Mouse (Mus musculus) heart, embryonic 11.5 days (tissue): ENCODE measurements around the gene Nop53. TPM values are rescaled to one million over a fixed set of nuclear protein-coding genes. Genes with fewer than 3 reads are reported as not detected.

Source experiments
- ATAC-seq: fragments of 200-750 bp; cut with Nextera tagmentation; replicated peaks from 2 replicates; pipeline ENCODE4 v1.8.0; 2017; ENCODE audit warnings: moderate library complexity; ENCODE audit not compliant: insufficient number of reproducible peaks, low FRiP score, low TSS enrichment
- H3K27ac ChIP-seq: fragments of 300-500 bp; sonication (generic); 2 replicates; pipeline ENCODE4 v1.5.1; 2014; ENCODE audit warnings: mild to moderate bottlenecking, low read depth, low read length
- H3K27me3 ChIP-seq: fragments of 300-500 bp; sonication (generic); 2 replicates; pipeline ENCODE4 v1.6.1; 2014; ENCODE audit warnings: mild to moderate bottlenecking, low read length, mixed read lengths; ENCODE audit not compliant: control insufficient read depth, insufficient read depth
- H3K36me3 ChIP-seq: fragments of 300-500 bp; sonication (generic); 2 replicates; pipeline ENCODE4 v1.6.1; 2014; ENCODE audit warnings: mild to moderate bottlenecking, low read length, moderate library complexity, mixed read lengths; ENCODE audit not compliant: control insufficient read depth, insufficient read depth
- H3K4me1 ChIP-seq: fragments of 300-500 bp; sonication (generic); 2 replicates; pipeline ENCODE4 v1.6.1; 2014; ENCODE audit warnings: low read length; ENCODE audit not compliant: control insufficient read depth, insufficient read depth
- H3K4me2 ChIP-seq: fragments of 300-500 bp; sonication (generic); 2 replicates; pipeline ENCODE4 v1.6.1; 2014; ENCODE audit warnings: mild to moderate bottlenecking, moderate library complexity
- H3K4me3 ChIP-seq: fragments of 300-500 bp; sonication (generic); 2 replicates; pipeline ENCODE4 v1.5.1; 2014; ENCODE audit warnings: low read depth, low read length
- H3K9ac ChIP-seq: fragments of 300-500 bp; sonication (generic); 2 replicates; pipeline ENCODE4 v1.6.1; 2014; ENCODE audit warnings: mild to moderate bottlenecking, low read depth, low read length, moderate library complexity
- H3K9me3 ChIP-seq: fragments of 300-500 bp; sonication (generic); replicated peaks from 2 replicates; pipeline ENCODE4 v1.6.1; 2016; ENCODE audit warnings: low read length; ENCODE audit not compliant: control insufficient read depth
- WGBS: fragments of 180-500 bp; shearing (Covaris S2); extraction: QIAGEN DNeasy Blood & Tissue Kit; methylation state at CpG from one replicate; pipeline ENCODE4 v1.1.7; 2014; ENCODE audit not compliant: insufficient replicate concordance; 5-methylcytosine and 5-hydroxymethylcytosine counted together
- polyA plus RNA-seq: library from polyadenylated mRNA; unstranded; fragments of >200 nt; fragmentation: Nextera tagmentation; extraction: Ambion mirVana; gene quantifications from 2 replicates; pipeline ENCODE4 v1.2.1, GENCODE M21; 2014

The Nop53 gene
- polyA plus RNA-seq, 1 experiment from 2014 or later = 130 TPM

DNA sequence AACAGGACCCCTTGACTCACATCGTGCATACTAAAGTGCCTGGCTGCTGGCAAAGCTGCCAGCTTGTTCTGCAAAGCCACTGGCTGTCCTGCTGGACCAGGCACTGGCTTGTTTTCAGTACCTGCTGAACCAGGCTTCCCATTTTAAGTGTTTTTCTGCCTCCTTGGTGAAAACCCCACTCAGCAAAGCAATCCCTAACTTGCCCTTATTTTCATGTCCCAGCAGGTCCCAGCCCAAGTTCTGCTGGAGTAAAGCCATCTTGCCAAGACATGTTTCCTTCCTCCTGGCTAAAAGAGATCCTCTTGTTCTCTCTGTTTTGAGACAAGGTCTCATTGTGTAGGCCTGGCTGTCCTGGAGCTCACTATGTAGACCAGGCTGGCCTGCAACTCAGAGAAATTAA is 1.6 kb downstream of the Nop53 start:
- 100% methylated on average over 1 of the region's 1 CpGs for WGBS
- Histone ChIP-seq H3K4me3 (no peak overlapping the region), H3K36me3 (peaks cover 38% of the 10 kb centered on the region), H3K9me3 (no peaks in the 10 kb centered on the region), H3K4me2 (peak overlapping the region; percentile 84), H3K4me1 (peaks cover 12% of the 10 kb centered on the region), H3K27ac (no peak overlapping the region), H3K9ac (no peak overlapping the region), H3K27me3 (no peaks in the 10 kb centered on the region)
- no peak for ATAC-seq

DNA sequence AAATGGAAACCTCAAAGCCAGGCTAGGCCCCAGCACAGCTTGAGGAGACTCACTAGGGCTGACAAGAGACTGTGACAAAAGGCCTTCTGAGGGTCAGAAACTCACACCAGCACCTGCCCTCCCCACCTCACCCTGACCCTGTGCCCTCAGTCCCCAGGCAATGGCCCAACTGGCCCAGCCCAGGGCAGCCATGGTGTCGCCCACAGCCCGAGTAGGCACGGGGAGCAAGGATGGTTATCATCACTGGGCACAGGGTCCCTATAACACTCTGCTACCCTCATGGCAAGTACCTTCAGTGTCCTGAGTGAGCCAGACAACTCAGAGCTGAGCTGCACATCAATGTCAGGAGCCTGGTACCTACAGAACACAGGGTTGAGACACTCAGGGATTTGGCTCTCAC is 7.3 kb downstream of the Nop53 start:
- Histone ChIP-seq H3K9me3 (no peaks in the 10 kb centered on the region), H3K27ac (no peak overlapping the region), H3K27me3 (no peaks in the 10 kb centered on the region), H3K4me1 (no peaks in the 10 kb centered on the region), H3K9ac (no peak overlapping the region), H3K4me3 (no peak overlapping the region), H3K36me3 (peaks cover 67% of the 10 kb centered on the region), H3K4me2 (no peak overlapping the region)
- no peak for ATAC-seq
- WGBS = 97% methylated on average over 3 of the region's 3 CpGs

DNA sequence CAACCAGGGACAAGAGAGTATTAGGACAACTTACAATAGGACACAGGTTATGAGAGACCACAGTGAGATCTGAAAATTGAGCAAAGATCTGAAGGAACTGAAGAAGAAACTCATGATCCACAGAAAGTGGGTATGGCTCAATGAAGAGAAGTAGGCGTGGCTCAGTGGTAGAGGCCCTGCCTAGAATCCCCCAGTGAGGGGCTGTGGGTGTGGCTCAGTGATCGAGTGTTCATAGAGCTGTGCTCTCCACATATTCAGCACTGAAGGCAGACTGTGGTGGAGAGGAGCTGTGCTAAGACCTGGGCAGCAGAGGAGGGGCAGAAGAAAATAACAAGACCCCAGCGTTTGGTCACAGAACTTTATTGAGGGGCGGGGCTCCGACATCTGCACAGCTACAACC is 8.4 kb downstream of the Nop53 start:
- WGBS = 82% methylated on average over 5 of the region's 5 CpGs

DNA sequence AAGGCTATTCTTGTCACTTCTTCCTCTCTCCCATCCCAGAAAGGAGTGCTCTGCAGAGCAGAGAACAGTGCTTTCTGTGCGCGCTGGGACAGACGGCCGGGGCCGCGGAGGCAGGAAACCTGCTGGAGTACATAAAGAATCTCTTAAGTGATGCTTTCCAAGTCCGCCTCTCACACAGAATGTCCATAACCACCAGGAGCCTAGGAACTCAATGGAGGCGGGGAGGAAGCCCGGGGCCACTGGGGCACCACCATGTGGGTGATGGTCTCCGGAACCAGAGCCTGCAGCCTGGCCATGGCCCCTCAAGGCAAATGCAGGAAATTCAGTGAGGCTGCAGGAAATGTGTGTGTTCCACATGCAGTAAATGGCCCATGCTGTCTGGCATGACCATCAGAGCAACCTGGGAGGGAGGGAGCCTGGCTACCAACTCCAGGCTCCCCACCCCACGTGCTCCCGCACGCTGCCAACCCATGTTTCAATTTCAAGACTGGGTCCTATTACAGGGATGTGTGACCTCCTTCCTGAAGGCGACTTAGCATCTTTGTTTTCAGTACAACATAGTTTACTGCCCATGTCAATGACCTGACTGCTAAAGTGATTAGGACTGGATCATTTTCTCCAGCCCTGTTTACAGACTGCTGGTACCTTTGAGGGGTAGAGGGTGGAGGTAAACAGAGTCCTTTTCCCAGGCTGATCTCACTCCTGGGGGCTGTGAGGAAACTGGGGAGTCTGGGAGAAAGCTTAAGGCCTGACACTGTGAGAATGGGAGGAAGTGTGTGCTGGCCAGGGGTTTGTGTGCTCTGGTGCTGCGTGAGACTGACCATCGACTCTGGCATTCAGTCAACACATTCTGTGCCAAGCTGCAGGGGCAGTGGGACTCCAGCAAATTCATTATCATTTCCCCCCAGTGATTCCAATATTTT is 12.2 kb downstream of the Nop53 start:
- Histone ChIP-seq H3K27me3 (no peaks in the 10 kb centered on the region), H3K4me2 (no peak overlapping the region), H3K9me3 (no peaks in the 10 kb centered on the region), H3K4me1 (no peaks in the 10 kb centered on the region; the same call in 1 of the 2 replicates), H3K36me3 (peaks cover 23% of the 10 kb centered on the region), H3K4me3 (no peak overlapping the region), H3K9ac (no peak overlapping the region), H3K27ac (no peak overlapping the region)
- 46% methylated on average over 16 of the region's 16 CpGs for WGBS
- ATAC-seq = no peak

More for the DNA sequence above, 8.4 kb downstream of the Nop53 start:
- no peak overlapping the region for H3K4me3 ChIP-seq
- ATAC-seq = no peak
- H3K9me3 ChIP-seq = no peaks in the 10 kb centered on the region
- no peak overlapping the region for H3K27ac ChIP-seq
- no peaks in the 10 kb centered on the region for H3K27me3 ChIP-seq
- H3K36me3 ChIP-seq = peaks cover 58% of the 10 kb centered on the region
- no peaks in the 10 kb centered on the region for H3K4me1 ChIP-seq
- no peak overlapping the region for H3K4me2 ChIP-seq
- H3K9ac ChIP-seq = no peak overlapping the region

DNA sequence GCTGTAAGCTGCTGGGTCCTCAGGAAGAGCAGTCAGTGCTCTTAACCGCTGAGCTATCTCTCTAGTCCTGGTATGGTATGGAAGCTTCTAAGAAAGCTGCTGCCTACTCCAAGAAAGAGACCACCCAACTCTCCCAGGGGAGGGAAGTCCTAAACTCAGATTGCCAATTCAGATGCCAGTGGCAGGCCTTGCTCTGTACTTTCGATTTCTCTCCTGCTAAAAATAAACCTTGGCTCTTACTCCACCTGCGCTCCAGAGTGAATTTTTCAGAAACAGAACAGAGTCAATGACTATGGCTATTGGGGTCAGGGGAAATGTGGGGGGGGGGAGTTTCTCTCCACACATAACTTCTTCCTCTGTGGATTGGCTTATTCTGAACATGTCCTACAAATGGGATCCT is 14.2 kb downstream of the Nop53 start:
- Histone ChIP-seq H3K4me2 (no peak overlapping the region), H3K9ac (no peak overlapping the region), H3K27me3 (no peaks in the 10 kb centered on the region), H3K4me1 (no peaks in the 10 kb centered on the region; the same call in 1 of the 2 replicates), H3K9me3 (no peaks in the 10 kb centered on the region), H3K27ac (no peak overlapping the region), H3K36me3 (peaks cover 2% of the 10 kb centered on the region; the same call in 1 of the 2 replicates), H3K4me3 (no peak overlapping the region)
- WGBS = 47% methylated on average over 3 of the region's 3 CpGs
- ATAC-seq = no peak

DNA sequence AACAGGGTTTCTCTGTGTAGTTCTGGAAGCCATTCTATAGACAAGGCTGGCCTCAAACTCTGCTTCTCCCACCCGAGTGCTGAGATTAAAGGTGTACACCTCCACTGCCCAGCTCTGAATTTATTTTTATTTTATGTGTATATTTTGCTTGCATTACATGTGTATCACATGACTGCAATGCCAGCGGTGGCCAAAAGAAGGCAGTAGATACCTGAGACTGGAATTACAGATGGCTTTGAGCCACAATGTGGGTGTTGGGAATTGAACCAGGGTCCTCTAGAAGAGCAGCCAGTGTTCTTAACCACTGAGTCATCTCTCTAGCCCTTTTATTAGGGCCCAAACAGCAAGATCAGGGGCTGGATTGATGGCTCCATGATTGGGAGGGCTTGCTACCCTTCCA is 15.3 kb downstream of the Nop53 start:
- ATAC-seq = no peak
- Histone ChIP-seq H3K9ac (no peak overlapping the region), H3K27me3 (no peaks in the 10 kb centered on the region), H3K9me3 (no peaks in the 10 kb centered on the region), H3K27ac (no peak overlapping the region), H3K4me1 (no peaks in the 10 kb centered on the region; the same call in 1 of the 2 replicates), H3K36me3 (peaks cover 2% of the 10 kb centered on the region; the same call in 1 of the 2 replicates), H3K4me3 (no peak overlapping the region), H3K4me2 (no peak overlapping the region)
- 56% methylated on average over 2 of the region's 2 CpGs for WGBS

DNA sequence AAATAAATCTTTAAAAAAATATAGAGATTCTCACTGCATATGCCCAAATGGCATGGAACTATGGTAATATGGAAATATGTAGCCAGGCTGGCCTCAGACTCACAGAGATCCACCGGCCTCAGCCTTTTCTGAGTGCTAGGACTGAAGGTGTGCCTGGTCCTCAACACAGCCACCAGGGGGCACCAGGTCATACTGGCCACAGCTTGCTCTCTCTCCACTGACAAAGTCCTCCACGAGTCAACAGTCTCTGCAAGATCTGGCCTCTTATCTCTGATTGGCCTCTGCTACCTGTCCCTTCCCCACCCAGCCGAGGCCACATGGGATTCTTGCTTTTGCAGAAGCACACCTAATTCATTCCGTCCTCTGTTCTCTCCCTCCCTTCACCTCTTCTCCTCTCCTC is 16.0 kb downstream of the Nop53 start:
- no peak overlapping the region for H3K4me3 ChIP-seq
- ATAC-seq = peak; percentile 47; the same call in 1 of the 2 replicates
- no peak overlapping the region for H3K4me2 ChIP-seq
- H3K4me1 ChIP-seq = no peaks in the 10 kb centered on the region; the same call in 1 of the 2 replicates
- H3K9ac ChIP-seq = no peak overlapping the region
- no peak overlapping the region for H3K27ac ChIP-seq
- WGBS = 29% methylated on average over 4 of the region's 4 CpGs
- H3K36me3 ChIP-seq = no peaks in the 10 kb centered on the region; the same call in 1 of the 2 replicates
- no peaks in the 10 kb centered on the region for H3K9me3 ChIP-seq
- H3K27me3 ChIP-seq = no peaks in the 10 kb centered on the region

DNA sequence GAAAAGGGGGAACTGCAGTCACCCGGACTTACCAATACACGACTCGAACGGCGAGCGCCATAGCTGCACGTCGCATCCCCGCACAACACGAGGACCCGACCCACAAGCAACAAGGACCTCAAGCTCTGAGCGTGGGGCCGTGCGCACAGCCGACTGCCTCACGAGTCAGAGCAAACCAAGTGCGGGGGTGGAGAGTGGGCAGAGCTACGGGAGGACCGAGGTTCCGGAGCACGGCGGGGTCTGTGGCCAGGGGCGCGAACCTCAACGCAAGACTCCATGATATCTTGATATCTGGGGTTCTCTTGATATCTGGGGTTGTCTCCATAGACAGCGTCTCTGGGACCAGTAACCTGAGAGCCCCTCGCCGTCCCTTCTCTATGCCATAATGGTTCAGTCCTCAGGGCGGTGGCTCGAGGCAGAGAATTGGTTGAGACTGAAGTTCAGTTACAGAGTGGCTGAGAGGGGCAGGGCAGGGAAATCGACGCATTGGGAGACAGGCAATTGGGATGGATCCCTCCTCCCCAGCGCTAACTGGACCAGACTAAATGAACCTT is 23.6 kb downstream of the Nop53 start, which contains the start of gene Selenow:
Gene Selenow (minus strand): TSS at position 183 of the 554 bp plus-strand sequence.
- Histone ChIP-seq H3K9me3 (no peaks in the 10 kb centered on the region), H3K9ac (peak within 1 kb of the TSS; percentile 89), H3K36me3 (peaks cover 19% of the 10 kb centered on the region), H3K27me3 (no peaks in the 10 kb centered on the region), H3K4me3 (peak within 1 kb of the TSS; percentile 81), H3K4me2 (peak within 1 kb of the TSS; percentile 87), H3K4me1 (peaks cover 14% of the 10 kb centered on the region), H3K27ac (peak within 1 kb of the TSS; percentile 81)
- under 1% methylated on average over 33 of the region's 33 CpGs for WGBS
- peak; percentile 91 for ATAC-seq
